Mouse (Mus musculus) spleen, postnatal 36 days (tissue): Measurements from ENCODE around the gene Zyx.

ENCODE experiments used
- DNase-seq, 2 experiments: peaks; one replicate each; pipeline ENCODE4 v3.0.0; 2022; ENCODE audit warnings: low spot score in 2 of 2, mixed read lengths in 1 of 2

Gene Zyx

GRCm38 (mm10) chr6:42364607-42365006, 15.2 kb downstream of the Zyx start:
- no peak for DNase-seq

- no peak for DNase-seq
These were observed 15.8 kb downstream of the Zyx start for GRCm38 (mm10) chr6:42365215-42365614.

GRCm38 (mm10) chr6:42369870-42370269, 20.4 kb downstream of the Zyx start:
- DNase-seq = no peak

GRCm38 (mm10) chr6:42370630-42371363, 21.4 kb downstream of the Zyx start:
- no peak for DNase-seq

- DNase-seq = no peak
These were observed 22.6 kb downstream of the Zyx start for GRCm38 (mm10) chr6:42372001-42372400.

- DNase-seq = no peak
These were observed 23.0 kb downstream of the Zyx start for GRCm38 (mm10) chr6:42372421-42372815.

- peak in 1 of 2 experiments; percentile 51 for DNase-seq
These were observed 23.6 kb downstream of the Zyx start, which contains the start of gene Epha1 for GRCm38 (mm10) chr6:42372816-42373547. Gene Epha1, minus strand, starts transcription at chr6:42373268.

- no peak for DNase-seq
These were observed 24.4 kb downstream of the Zyx start for GRCm38 (mm10) chr6:42373669-42374430.

GRCm38 (mm10) chr6:42374701-42375100, 25.3 kb downstream of the Zyx start:
- no peak for DNase-seq

- DNase-seq = no peak
These were observed 25.7 kb downstream of the Zyx start for GRCm38 (mm10) chr6:42375131-42375530.

- DNase-seq = no peak
These were observed 26.6 kb downstream of the Zyx start for GRCm38 (mm10) chr6:42376016-42376415.

GRCm38 (mm10) chr6:42376504-42377019, 27.1 kb downstream of the Zyx start:
- DNase-seq = no peak

- no peak for DNase-seq
These were observed 27.9 kb downstream of the Zyx start for GRCm38 (mm10) chr6:42377280-42377679.

GRCm38 (mm10) chr6:42379551-42379950, 30.1 kb downstream of the Zyx start:
- no peak for DNase-seq

- DNase-seq = no peak
These were observed 31.1 kb downstream of the Zyx start for GRCm38 (mm10) chr6:42380416-42381144.

- DNase-seq = no peak
These were observed 31.8 kb downstream of the Zyx start for GRCm38 (mm10) chr6:42381221-42381620.

- no peak for DNase-seq
These were observed 32.5 kb downstream of the Zyx start for GRCm38 (mm10) chr6:42381916-42382381.

GRCm38 (mm10) chr6:42383360-42383759, 33.9 kb downstream of the Zyx start:
- no peak for DNase-seq

- DNase-seq = no peak
These were observed 36.2 kb downstream of the Zyx start for GRCm38 (mm10) chr6:42385635-42386034.

GRCm38 (mm10) chr6:42391796-42392330, 42.4 kb downstream of the Zyx start:
- DNase-seq = no peak
